In the genomic region with DNA sequence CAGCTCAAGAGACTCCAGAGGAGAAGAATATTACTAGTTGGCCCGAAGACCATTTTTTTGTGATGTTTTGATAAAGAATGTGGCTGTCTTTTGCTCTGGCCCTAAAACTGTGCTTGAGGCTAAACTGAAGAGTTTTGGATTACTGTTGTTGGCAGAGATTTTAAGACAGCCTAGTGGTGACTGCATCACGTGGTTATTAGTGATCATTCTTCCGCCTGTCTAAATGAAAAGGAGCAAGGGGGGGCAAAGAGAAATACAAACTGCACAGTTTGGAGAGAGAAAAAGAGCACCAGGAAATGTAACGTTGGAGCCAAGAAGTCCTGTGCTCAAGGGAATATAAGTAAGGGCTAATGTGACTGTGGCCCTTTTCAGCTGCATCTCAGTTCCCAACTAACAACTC, we compare ENCODE assay signal across 26 mouse cellular contexts. TPM values are rescaled to one million over a fixed set of nuclear protein-coding genes. Genes with fewer than 3 reads are reported as not detected.
DNase-seq lines count a peak whose midpoint lies in the region; ATAC-seq and TF ChIP-seq lines count a peak whose summit lies in the region.
"Had no signal": no experiment of that assay in that cellular context is flagged by ENCODE, and none has a peak within 500 bp of the region (broad histone marks: within the 10 kb centered on the region; RNA-seq: fewer than 3 reads in every experiment).

No protein-coding gene starts in this region.

- no peak overlapping the region for H3K9ac ChIP-seq in forebrain, postnatal 0 days
- no peak overlapping the region for H3K9ac ChIP-seq in limb, embryonic 14.5 days (ENCODE audit: low read depth, low read length, severe bottlenecking)
- H3K9ac ChIP-seq: embryonic facial prominence, embryonic 13.5 days; heart, embryonic 12.5 days; heart, embryonic 15.5 days; hindbrain, embryonic 13.5 days had no signal

- H3K4me2 ChIP-seq in forebrain, postnatal 0 days (ENCODE audit: low read depth): no peak overlapping the region
- H3K4me2 ChIP-seq in limb, embryonic 14.5 days (replicated peaks; ENCODE audit: low read depth, low read length, severe bottlenecking): no peak overlapping the region
- H3K4me2 ChIP-seq: embryonic facial prominence, embryonic 13.5 days; heart, embryonic 12.5 days; heart, embryonic 15.5 days; hindbrain, embryonic 13.5 days had no signal

- no peak overlapping the region for H3K4me3 ChIP-seq in forebrain, embryonic 10.5 days
- H3K4me3 ChIP-seq in forebrain, postnatal 0 days (ENCODE audit: low read depth, low read length): no peak overlapping the region
- no peak overlapping the region for H3K4me3 ChIP-seq in limb, embryonic 14.5 days (replicated peaks; ENCODE audit: low read length)
- H3K4me3 ChIP-seq in limb, embryonic 10.5 days: no peak overlapping the region
- H3K4me3 ChIP-seq: embryonic facial prominence, embryonic 13.5 days; heart, embryonic 12.5 days; heart, embryonic 15.5 days; hindbrain, embryonic 10.5 days; hindbrain, embryonic 13.5 days had no signal

- TF ChIP-seq POLR2A in limb, embryonic 14.5 days (IDR thresholded peaks at IDR 0.05; ENCODE audit: borderline replicate concordance, extremely low read depth, insufficient read depth, insufficient read length): no peak

- no peak for ATAC-seq in forebrain, postnatal 0 days
- ATAC-seq in limb, embryonic 14.5 days (ENCODE audit: low FRiP score, low read depth): no peak
- ATAC-seq in megakaryocyte progenitor cell, adult 5-6 weeks (replicated peaks; ENCODE audit: poor library complexity): no peak
- ATAC-seq: activated CD4-positive, CD25-positive, alpha-beta regulatory T cell, adult 4 months; CD4-positive, CD25-positive, alpha-beta regulatory T cell, adult 4 months; forebrain, embryonic 14.5 days; hindbrain, embryonic 16.5 days had no signal

- no peak overlapping the region for H3K27ac ChIP-seq in forebrain, embryonic 10.5 days
- H3K27ac ChIP-seq in forebrain, postnatal 0 days (ENCODE audit: low read depth, low read length): no peak overlapping the region
- H3K27ac ChIP-seq in limb, embryonic 14.5 days (replicated peaks; ENCODE audit: low read depth, low read length): no peak overlapping the region
- H3K27ac ChIP-seq in limb, embryonic 10.5 days: no peak overlapping the region
- H3K27ac ChIP-seq: embryonic facial prominence, embryonic 13.5 days; heart, embryonic 15.5 days; hindbrain, embryonic 10.5 days; hindbrain, embryonic 13.5 days had no signal

- WGBS in forebrain, embryonic 10.5 days: 86% methylated on average over 4 of the region's 4 CpGs
- WGBS in forebrain, postnatal 0 days: 79% methylated on average over 4 of the region's 4 CpGs
- 68% methylated on average over 4 of the region's 4 CpGs for WGBS in limb, embryonic 14.5 days
- WGBS in limb, embryonic 10.5 days: 85% methylated on average over 4 of the region's 4 CpGs

- H3K36me3 ChIP-seq in forebrain, embryonic 10.5 days (replicated peaks): no peaks in the 10 kb centered on the region
- H3K36me3 ChIP-seq in forebrain, postnatal 0 days (ENCODE audit: insufficient read depth): no peaks in the 10 kb centered on the region
- H3K36me3 ChIP-seq in limb, embryonic 14.5 days (ENCODE audit: control insufficient read depth, insufficient read depth, low read length): no peaks in the 10 kb centered on the region
- no peaks in the 10 kb centered on the region for H3K36me3 ChIP-seq in limb, embryonic 10.5 days
- H3K36me3 ChIP-seq: embryonic facial prominence, embryonic 13.5 days; heart, embryonic 12.5 days; heart, embryonic 15.5 days; hindbrain, embryonic 10.5 days; hindbrain, embryonic 13.5 days had no signal

- no peaks in the 10 kb centered on the region for H3K4me1 ChIP-seq in forebrain, embryonic 10.5 days
- H3K4me1 ChIP-seq in forebrain, postnatal 0 days (ENCODE audit: insufficient read depth): no peaks in the 10 kb centered on the region
- no peaks in the 10 kb centered on the region for H3K4me1 ChIP-seq in limb, embryonic 14.5 days (ENCODE audit: control insufficient read depth, insufficient read depth, low read length)
- H3K4me1 ChIP-seq in limb, embryonic 10.5 days: no peaks in the 10 kb centered on the region
- H3K4me1 ChIP-seq: embryonic facial prominence, embryonic 13.5 days; heart, embryonic 12.5 days; heart, embryonic 15.5 days; hindbrain, embryonic 10.5 days; hindbrain, embryonic 13.5 days had no signal

- no peak for TF ChIP-seq CTCF in forebrain, postnatal 0 days (IDR thresholded peaks at IDR 0.05; ENCODE audit: low read depth)

- DNase-seq in forebrain, embryonic 10.5 days (ENCODE audit: extremely low spot score, low spot score): peak; percentile 3
- DNase-seq in forebrain, postnatal 0 days: no peak
- DNase-seq in limb, embryonic 14.5 days (ENCODE audit: low spot score): peak; percentile 6
- DNase-seq in limb, embryonic 10.5 days (ENCODE audit: low spot score): no peak
- DNase-seq in NIH3T3 (ENCODE audit: low read depth): peak; percentile 21
- DNase-seq in adrenal gland, postnatal 36 days: no peak
- DNase-seq: adrenal gland, postnatal 10 days; B cell, adult 2 months; cerebellum, adult 11 months; cerebellum, adult 2 months; cerebellum, adult 9-11 months; cerebellum, postnatal 25 days; gastrocnemius, postnatal 25 days; heart, adult 18-20 months; heart, postnatal 10 days; heart, postnatal 36 days had no signal

- H3K9me3 ChIP-seq in forebrain, embryonic 10.5 days: no peaks in the 10 kb centered on the region
- no peaks in the 10 kb centered on the region for H3K9me3 ChIP-seq in forebrain, postnatal 0 days (ENCODE audit: low read length)
- H3K9me3 ChIP-seq in limb, embryonic 14.5 days (ENCODE audit: control insufficient read depth, low read length): no peaks in the 10 kb centered on the region
- no peaks in the 10 kb centered on the region for H3K9me3 ChIP-seq in limb, embryonic 10.5 days (replicated peaks)
- H3K9me3 ChIP-seq: embryonic facial prominence, embryonic 13.5 days; heart, embryonic 12.5 days; heart, embryonic 15.5 days; hindbrain, embryonic 10.5 days; hindbrain, embryonic 13.5 days had no signal

- H3K27me3 ChIP-seq in forebrain, embryonic 10.5 days (ENCODE audit: poor library complexity, severe bottlenecking): no peaks in the 10 kb centered on the region
- H3K27me3 ChIP-seq in forebrain, postnatal 0 days (ENCODE audit: insufficient read depth, low read length): no peaks in the 10 kb centered on the region
- H3K27me3 ChIP-seq in limb, embryonic 14.5 days (ENCODE audit: control insufficient read depth, insufficient read depth, low read length): no peaks in the 10 kb centered on the region
- no peaks in the 10 kb centered on the region for H3K27me3 ChIP-seq in limb, embryonic 10.5 days (ENCODE audit: low read depth, poor library complexity, severe bottlenecking)
- H3K27me3 ChIP-seq: embryonic facial prominence, embryonic 13.5 days; heart, embryonic 12.5 days; heart, embryonic 15.5 days; hindbrain, embryonic 13.5 days had no signal

RNA-seq across cellular contexts. Expression of a gene that starts 48.7 kb away (rescaled TPM):
- polyA plus RNA-seq in forebrain, embryonic 10.5 days (2016; fragmentation: Nextera tagmentation; extraction: Ambion mirVana): 40.4 and 40.7 TPM in 2 replicates
- 18.3 and 22.0 TPM in 2 replicates for total RNA-seq in forebrain, postnatal 0 days (2014; rRNA removed)
- polyA plus RNA-seq in forebrain, postnatal 0 days (2015; fragmentation: Nextera tagmentation; extraction: Ambion mirVana): 16.6 and 23.8 TPM in 2 replicates
- 31.7 and 33.6 TPM in 2 replicates for polyA plus RNA-seq in limb, embryonic 14.5 days (2012; rRNA removed)
- 37.0 and 37.8 TPM in 2 replicates for polyA plus RNA-seq in limb, embryonic 14.5 days (2014; fragmentation: Nextera tagmentation; extraction: Ambion mirVana)
- polyA plus RNA-seq in limb, embryonic 10.5 days (2016; fragmentation: Nextera tagmentation; extraction: Ambion mirVana): 37.1 and 39.1 TPM in 2 replicates
- 10 to 100 TPM; 42.4 to 44.0 TPM for total RNA-seq in adrenal gland, postnatal 36 days (2021)
- total RNA-seq in megakaryocyte progenitor cell, adult 5-6 weeks (2015): 36.5 and 38.7 TPM in 2 replicates
- 48.2 and 54.3 TPM in 2 replicates for total RNA-seq in megakaryocyte progenitor cell, adult 5-6 weeks (2017)

RNA-seq across cellular contexts. Expression of a gene that starts 53.2 kb away (rescaled TPM):
- polyA plus RNA-seq in forebrain, embryonic 10.5 days (2016; fragmentation: Nextera tagmentation; extraction: Ambion mirVana): 75.3 and 82.2 TPM in 2 replicates
- total RNA-seq in forebrain, postnatal 0 days (2014; rRNA removed): 34.6 and 43.3 TPM in 2 replicates
- polyA plus RNA-seq in forebrain, postnatal 0 days (2015; fragmentation: Nextera tagmentation; extraction: Ambion mirVana): 32.4 and 42.0 TPM in 2 replicates
- 45.2 and 51.1 TPM in 2 replicates for polyA plus RNA-seq in limb, embryonic 14.5 days (2012; rRNA removed)
- polyA plus RNA-seq in limb, embryonic 14.5 days (2014; fragmentation: Nextera tagmentation; extraction: Ambion mirVana): 62.4 and 70.5 TPM in 2 replicates
- 76.7 and 78.1 TPM in 2 replicates for polyA plus RNA-seq in limb, embryonic 10.5 days (2016; fragmentation: Nextera tagmentation; extraction: Ambion mirVana)
- total RNA-seq in adrenal gland, postnatal 36 days (2021): 10 to 100 TPM; 33.9 to 37.2 TPM
- total RNA-seq in megakaryocyte progenitor cell, adult 5-6 weeks (2015): 99.5 and 102 TPM in 2 replicates
- total RNA-seq in megakaryocyte progenitor cell, adult 5-6 weeks (2017): 70.9 and 71.7 TPM in 2 replicates

Comparison
In these comparisons a context has a peak if more than half of its experiments do, and no peak if none do; other contexts are left out.
1. DNase-seq: peak in forebrain, embryonic 10.5 days (single experiment), limb, embryonic 14.5 days (single experiment) and NIH3T3 (single experiment); none in forebrain, postnatal 0 days (single experiment), limb, embryonic 10.5 days (single experiment) and adrenal gland, postnatal 36 days (0 of 2).